Mouse (Mus musculus): ENCODE data around the gene Gtdc1.

DNA sequence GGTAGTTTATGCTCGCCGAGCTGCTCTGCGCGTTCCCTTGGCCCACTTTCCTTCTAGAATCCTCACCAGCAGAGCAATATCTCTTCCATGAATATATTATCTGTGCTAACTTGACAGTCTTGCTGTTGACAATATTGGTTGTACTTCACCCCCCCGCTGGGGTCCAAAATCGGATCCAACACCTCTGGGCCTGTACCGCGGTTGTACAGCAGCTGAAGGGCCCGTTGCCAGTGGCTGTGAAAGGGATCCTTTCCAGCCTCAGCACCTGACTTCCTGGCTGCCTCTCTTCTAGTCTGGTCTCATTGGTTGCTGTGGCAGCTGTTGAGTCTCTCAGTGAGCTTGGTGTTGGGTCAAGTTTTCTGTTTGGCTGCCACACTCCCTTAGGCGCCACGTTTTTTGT is 391.7 kb downstream of the Gtdc1 start:
- no peak for TF ChIP-seq CTCF (IDR thresholded peaks at IDR 0.05; ENCODE audit: low read depth, low read length)
- no peak for TF ChIP-seq POLR2A (IDR thresholded peaks at IDR 0.05; ENCODE audit: insufficient read depth, low read length)

Data from ES-Bruce4 (cell line).